Mouse (Mus musculus) granulocyte monocyte progenitor cell, adult 5-6 weeks (primary cell): ENCODE data around the gene Ubap2l. TPM values are rescaled to one million over a fixed set of nuclear protein-coding genes. Genes with fewer than 3 reads are reported as not detected.

Experiments
- ATAC-seq: replicated peaks from 2 replicates; pipeline ENCODE4 v1.8.0; 2016; ENCODE audit warnings: mild to moderate bottlenecking, moderate TSS enrichment, inconsistent platforms; ENCODE audit not compliant: poor library complexity, severe bottlenecking
- total RNA-seq, 2 experiments: library from RNA; stranded (forward) in 1 of 2; stranded (reverse) in 1 of 2; fragments of 200-712, 200-1000 nt in 1 of 2; fragments of >200 nt in 1 of 2; fragmentation: Nextera tagmentation in 1 of 2; gene quantifications; 2 replicates each; pipeline ENCODE4 v1.2.3; 2014 to 2017

The Ubap2l gene
- total RNA-seq, 2 experiments from 2014 or later = 135 to 252 TPM

DNA sequence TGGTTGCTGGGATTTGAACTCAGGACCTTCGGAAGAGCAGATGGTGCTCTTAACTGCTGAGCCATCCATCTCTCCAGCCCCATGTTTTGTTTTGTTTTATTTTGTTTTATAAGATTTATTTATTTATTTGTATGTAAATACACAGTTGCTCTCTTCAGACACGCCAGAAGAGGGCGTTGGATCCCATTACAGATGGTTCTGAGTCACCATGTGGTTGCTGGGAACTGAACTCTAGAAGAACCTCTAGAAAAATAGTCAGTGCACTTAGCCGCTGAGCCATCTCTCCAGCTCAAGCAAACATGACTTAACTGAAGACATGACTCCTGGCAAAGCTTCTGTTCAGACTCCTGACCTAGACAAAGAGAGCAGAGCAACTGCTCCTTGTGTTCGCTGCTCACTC is 70.0 kb downstream of the Ubap2l start:
- ATAC-seq = no peak

DNA sequence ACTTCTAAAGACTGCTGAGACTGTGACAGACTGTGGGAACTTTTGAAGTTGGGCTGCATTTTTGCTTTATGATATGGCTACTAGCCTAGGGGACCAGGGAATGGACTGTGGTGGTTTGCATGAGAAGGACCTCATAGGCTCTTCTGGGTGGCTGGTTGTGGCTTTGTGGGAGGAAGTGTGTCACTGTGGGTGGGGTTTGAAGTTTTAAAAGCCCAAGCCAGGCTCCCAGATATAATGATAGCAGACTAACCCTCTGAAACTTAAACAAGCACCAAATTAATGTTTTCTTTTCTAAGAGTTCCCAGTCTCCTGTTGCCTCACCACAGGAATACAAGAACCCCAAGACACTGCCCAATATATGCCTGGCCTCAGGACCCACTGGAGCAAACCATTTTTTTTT is 75.6 kb downstream of the Ubap2l start:
- ATAC-seq = no peak

DNA sequence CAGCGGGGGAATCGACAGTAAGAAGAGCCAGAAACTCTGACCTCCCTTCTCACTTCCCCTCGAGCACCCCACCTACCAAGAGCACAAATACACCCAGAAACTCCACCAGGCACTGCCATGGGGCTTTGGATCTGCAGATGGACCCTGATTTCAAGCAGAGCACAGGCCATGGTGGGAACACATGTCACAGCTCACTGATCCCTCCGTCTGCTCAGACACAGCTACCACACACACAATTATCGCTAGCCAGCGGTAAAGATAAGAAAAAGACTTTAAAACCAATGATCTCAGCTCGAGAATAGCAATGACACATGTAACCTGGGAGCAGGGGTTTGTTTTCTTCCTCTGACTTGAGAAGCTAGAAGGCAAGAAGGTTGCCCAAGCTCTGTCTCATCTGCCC is 83.9 kb downstream of the Ubap2l start:
- no peak for ATAC-seq

DNA sequence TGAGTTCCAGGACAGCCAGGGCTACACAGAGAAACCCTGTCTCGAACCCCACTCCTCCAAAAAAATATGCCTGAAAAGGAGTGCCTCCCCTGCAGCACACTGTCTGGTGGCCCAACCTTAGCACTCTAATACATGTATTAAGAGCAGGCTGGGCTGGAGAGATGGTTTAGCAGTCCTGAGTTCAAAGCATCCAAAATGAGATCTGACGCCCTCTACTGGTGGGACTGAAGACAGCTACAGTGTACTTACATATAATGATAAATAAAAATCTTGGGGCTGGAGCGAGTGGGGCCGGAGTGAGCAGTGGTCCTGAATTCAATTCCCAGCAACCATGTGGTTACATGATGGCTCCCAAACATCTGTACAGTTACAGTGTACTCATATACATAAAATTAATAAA is 85.5 kb downstream of the Ubap2l start:
- ATAC-seq = no peak

DNA sequence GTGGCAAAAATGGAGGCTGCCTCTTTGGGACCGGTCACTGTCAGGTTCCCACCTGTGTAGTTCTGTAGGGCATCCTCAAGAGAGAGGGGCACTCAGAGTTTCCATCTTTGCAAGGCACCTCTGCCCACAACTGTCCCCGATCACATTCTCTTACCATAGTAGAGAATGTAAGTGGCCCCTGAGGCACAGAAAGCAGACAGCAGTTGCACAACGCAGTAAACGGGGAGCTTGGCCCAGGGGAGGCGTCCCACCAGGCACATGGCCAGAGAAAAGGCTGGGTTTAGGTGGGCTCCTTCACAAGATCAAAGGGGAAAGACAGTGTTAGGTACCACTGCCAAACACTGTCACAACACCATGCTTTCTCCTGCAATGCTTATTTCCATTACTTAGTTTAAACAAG is 86.5 kb downstream of the Ubap2l start:
- ATAC-seq = no peak

DNA sequence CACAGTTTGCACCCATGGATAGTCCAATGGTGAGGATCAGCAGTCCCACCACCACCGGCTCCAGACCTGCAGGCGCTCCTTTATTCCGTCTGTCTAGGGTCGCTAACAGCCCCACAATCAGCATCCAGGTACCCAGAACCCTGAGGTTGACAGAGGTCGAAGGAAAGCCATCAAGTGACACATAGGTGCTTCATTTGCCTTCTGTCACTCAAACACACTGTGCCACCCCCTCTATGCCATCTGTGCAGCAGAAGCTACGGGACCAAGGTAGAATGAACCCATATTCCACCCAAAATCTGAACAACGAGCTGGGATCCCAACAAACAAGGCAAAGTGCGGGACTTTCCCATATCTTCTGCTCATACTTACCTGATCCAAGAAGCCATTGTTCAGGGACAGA is 86.9 kb downstream of the Ubap2l start:
- ATAC-seq = no peak

DNA sequence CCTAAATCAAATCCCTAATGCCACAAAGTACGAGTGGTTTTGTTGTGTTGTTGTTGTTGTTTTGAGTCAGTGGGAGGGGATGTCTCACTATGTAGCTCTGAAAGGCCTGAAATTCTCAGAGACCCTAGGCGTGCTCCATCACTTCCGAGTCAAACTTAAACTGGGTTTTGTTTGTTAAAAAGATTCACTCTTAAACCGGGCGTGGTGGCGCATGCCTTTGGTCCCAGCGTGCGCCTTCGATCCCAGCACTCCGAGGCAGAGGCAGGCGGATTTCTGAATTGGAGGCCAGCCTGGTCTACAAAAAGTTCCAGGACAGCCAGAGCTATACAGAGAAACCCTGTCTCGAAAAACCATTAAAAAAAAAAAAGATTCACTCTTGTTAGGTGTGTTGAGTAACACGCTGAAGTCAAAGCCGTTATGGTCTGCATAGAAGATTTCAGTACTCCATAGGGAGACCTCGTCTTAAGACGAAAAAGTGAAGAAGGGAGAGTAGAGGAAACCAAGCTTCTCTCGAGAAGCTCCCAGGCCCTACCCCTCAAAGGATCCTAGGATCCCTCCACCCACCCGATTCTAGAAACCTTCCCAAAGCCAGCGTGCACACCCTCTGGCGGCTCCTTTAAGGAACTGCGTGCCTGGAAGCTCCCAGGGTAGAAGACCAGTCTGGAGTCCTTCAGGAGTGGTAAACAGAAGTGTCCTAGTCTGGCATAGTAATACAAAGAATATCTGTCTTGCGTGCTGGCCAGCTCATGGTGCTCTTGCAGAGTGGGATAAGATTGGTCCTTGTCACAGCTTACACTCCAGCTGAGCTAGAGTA is 88.3 kb downstream of the Ubap2l start:
- ATAC-seq = peak; percentile 50

DNA sequence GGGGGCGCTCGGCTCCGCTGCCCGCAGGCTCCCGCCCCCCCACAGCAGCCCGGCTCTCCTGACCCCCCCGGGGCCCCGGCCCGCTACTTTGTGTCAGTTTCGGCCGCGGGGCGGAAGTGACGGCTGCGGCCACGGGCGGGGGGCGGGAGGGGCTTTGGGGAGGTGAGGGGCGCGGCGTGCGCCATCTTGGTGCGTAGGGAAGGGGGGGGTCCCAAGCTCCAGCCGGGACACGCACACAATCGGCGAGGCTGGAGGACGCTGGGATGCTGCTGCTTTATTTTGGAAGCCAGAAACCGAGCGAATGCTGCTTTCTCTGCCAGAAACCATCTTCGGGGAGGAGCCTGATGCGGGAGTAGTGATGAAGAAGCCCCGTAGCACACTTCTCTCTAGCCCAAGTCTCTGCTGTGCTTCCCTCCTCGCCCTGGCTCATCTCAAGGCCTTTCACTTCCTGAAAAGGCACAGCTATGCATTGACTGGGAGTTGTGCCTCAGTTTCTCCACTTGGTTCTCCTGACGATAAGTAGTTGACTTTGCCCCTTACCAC is 89.1 kb downstream of the Ubap2l start, which contains the start of gene Atp8b2:
TSS of gene Atp8b2 (minus strand) at position 288 of the 543 bp plus-strand sequence.
- ATAC-seq = peak; percentile 20

DNA sequence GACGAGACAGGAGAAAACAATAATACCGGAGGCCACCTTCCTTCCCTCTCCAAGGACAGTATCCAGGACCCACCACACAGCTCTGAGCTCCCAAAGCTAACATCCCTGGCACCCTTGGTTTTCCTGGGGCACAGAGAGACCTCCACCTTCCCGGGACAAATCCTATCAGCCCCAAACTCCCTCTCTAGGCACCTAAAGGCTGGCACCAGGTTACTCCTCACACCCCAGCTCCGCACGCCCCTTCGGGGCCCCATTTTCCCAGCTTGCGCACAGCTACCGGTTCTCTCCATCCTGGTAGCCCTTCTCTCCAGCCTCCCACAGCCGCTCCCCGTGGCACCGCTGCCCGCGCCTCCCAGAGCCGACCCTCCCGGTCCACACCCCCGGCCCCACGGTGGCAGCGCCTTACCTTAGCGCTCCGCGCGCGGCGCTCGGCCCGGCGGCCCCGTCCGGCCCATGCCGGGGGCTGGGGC is 89.6 kb downstream of the Ubap2l start:
- ATAC-seq = no peak

DNA sequence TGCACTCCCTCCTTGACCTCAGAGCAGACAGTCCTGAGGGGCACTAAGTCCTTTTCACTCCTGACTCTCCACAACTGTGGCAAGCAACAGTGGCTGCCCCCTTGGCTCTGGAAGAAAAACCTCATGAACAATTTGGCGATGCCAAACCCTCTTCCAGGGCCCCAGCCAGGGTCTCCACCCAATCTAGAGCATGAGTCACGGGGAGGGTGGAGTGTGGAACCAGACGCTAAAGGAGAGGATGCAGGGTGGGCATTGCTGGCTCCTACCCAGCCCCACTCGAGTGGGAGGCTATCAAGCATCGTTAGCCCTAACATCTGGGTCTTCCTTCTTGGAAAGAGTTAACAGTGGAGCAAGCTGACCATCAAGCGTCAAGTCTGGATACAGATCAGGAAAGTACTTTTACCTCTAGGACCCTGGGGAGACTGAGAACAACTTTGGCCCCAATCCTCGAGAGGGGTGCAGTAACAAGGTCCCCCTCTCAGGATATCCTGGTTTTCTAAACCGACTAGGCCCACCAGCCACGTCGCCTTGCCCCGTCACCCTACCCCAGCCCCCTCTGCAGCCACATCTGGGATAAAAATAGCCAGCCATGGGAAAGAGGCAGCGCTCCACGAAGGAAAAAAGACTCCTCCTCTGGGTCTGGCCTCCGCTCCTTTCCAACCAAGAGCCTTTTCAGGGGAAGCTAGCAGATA is 90.2 kb downstream of the Ubap2l start:
- ATAC-seq = no peak

DNA sequence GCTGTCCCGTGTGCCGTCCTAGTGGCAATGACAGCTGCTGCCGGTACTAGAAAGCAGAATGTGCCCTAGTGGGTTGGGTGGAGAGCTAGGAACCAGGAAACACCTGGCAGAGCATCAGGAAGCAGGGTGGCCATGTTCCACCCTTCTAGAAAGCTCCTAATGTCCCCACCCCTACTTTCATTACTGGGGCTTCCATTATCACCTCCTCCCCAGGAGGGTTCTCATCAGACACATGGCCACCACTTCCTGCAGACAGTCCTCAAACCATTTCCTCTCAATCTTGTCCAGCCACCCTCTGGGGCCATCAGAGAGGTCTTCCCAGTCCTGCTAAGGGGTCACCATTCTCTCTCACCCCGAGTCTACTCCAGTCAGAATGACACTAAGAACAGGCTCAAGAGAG is 91.0 kb downstream of the Ubap2l start:
- ATAC-seq = peak; percentile 35

DNA sequence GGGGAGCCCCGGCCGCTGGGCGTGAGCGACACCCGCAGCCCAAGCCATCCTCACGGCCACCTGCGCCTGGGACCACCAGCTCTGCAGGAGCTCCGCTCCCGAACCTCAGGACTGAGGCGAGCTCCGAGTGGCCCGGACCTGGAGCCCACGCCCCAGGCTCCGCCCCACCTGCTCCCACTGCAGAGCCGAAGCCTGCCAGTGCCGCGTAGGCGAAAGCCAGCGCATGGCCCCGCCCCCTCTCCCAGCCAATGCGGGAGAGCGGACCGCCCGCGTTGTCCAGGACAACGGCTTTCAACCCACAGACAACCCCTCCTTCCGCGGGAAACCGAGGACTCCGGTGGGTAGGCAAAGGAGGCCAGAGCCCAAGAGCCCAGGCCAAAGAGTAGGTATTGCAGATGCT is 92.0 kb downstream of the Ubap2l start:
- peak; percentile 75 for ATAC-seq

DNA sequence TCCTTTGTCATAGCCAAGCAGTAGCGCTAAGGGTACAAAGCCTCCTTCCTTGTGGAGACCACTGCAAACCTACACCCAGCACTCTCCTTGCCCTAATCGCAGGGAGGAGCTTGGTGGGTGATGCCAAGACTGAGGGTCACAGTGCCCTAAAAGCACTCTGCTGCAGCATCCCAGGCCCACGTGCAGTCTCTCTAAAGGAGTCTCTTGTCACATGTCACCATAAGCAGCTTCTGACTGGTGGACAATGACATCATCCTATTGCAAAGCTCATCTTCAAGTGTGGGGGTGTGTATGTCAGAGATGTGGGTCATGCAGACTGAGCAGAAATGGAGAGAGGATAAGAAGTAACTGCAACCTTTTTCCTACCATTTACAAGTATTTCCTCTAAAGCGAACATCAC is 93.0 kb downstream of the Ubap2l start:
- no peak for ATAC-seq

DNA sequence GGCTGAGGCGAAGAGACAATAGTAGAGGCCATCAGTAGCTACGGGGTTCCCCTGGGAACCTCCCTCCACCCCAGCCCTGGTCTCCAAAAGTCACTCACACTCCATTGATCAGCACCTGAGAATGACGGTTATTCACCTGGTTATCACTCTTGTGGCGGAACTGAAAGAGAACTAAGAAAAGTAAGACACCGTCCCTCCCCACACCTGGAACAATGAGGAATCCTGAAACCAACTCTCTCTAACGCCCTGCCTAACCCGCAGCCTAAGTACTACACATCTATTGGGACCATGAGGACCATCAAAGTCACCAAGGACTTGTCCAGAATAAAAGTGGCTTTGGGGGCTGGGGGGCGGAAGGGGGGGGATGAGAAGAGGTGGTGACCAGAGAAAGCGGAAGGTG is 94.5 kb downstream of the Ubap2l start:
- ATAC-seq = no peak

DNA sequence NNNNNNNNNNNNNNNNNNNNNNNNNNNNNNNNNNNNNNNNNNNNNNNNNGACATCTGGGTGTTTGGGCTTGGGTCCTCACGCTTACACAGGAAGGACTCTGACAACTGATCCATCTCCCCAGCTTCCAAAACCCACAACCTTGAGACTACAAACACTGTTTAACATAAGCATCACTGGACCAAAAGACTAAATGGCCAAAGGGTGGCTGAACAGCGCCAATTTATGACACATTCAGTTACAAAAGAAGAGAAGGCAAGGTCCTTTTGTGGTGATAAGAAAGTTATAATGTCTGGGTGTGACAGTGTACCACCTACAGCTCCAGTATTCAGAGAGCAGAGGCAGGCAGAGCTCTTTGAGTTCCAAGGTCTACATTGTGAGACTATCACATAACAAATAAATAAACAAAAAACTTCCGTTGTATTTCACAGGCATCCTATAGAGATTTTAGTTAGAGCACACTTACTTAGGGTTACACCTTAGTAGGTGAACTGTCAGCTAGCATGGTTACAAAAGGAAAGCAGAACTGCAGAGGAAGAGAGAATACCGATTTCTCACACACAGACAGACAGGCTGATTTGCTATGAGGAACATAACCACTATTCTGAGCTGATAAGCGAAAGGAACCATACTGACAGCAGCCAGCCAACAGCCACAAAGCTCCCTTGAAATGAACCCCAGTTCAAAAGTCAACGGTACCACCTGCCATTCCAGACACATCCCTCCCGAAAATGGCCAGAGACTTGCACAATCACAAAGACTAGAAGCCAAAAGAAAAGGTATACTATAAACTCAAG is 96.1 kb downstream of the Ubap2l start:
- no peak for ATAC-seq

DNA sequence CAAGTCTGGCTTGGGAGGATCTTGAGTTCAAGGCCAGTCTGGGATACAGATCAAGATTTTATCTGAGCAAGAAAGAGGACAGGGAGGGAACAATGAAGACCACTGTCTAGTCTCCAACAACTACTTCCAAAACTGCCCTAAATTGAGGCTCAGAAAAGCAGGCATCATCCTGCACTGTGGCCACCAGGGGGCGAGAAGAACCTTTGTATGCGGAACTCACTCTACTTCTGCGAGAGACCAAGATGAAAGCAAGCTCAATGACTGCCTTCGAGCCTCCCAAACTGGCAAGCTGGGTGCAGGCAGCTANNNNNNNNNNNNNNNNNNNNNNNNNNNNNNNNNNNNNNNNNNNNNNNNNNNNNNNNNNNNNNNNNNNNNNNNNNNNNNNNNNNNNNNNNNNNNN is 99.0 kb downstream of the Ubap2l start:
- ATAC-seq = peak; percentile 86

Other genes with a start within 250 kb of the Ubap2l start
- not detected in 2 replicates for gene She, start 221.3 kb downstream of the Ubap2l start, total RNA-seq (2014; fragmentation: Nextera tagmentation)
- gene She, start 221.3 kb downstream of the Ubap2l start, total RNA-seq (2017) = not detected in 2 replicates
- 35.2 and 36.8 TPM in 2 replicates for gene Il6ra, start 139.4 kb downstream of the Ubap2l start, total RNA-seq (2014; fragmentation: Nextera tagmentation)
- 14.7 and 20.8 TPM in 2 replicates for gene Il6ra, start 139.4 kb downstream of the Ubap2l start, total RNA-seq (2017)
- 12.2 and 35.5 TPM in 2 replicates for gene Atp8b2, start 89.1 kb downstream of the Ubap2l start, total RNA-seq (2014; fragmentation: Nextera tagmentation)
- 29.3 and 31.4 TPM in 2 replicates for gene Atp8b2, start 89.1 kb downstream of the Ubap2l start, total RNA-seq (2017)
- gene Hax1, start 53.8 kb downstream of the Ubap2l start, total RNA-seq (2014; fragmentation: Nextera tagmentation) = 117 and 123 TPM in 2 replicates
- gene Hax1, start 53.8 kb downstream of the Ubap2l start, total RNA-seq (2017) = 86.2 and 87.3 TPM in 2 replicates
- gene 4933434E20Rik, start 992 bp downstream of the Ubap2l start, total RNA-seq (2014; fragmentation: Nextera tagmentation) = 35.2 and 45.3 TPM in 2 replicates
- 49.6 and 63.6 TPM in 2 replicates for gene 4933434E20Rik, start 992 bp downstream of the Ubap2l start, total RNA-seq (2017)
- gene Tpm3, start 20.0 kb upstream of the Ubap2l start, total RNA-seq (2014; fragmentation: Nextera tagmentation) = 529 and 543 TPM in 2 replicates
- 806 and 846 TPM in 2 replicates for gene Tpm3, start 20.0 kb upstream of the Ubap2l start, total RNA-seq (2017)
- gene Nup210l, start 51.5 kb upstream of the Ubap2l start, total RNA-seq (2014; fragmentation: Nextera tagmentation) = 0.28 and 1.8 TPM in 2 replicates
- 0.31 and 0.52 TPM in 2 replicates for gene Nup210l, start 51.5 kb upstream of the Ubap2l start, total RNA-seq (2017)
- 6,284 and 6,500 TPM in 2 replicates for gene Rps27, start 161.0 kb upstream of the Ubap2l start, total RNA-seq (2014; fragmentation: Nextera tagmentation)
- gene Rps27, start 161.0 kb upstream of the Ubap2l start, total RNA-seq (2017) = 3,798 and 4,186 TPM in 2 replicates
- 1.1 and 1.3 TPM in 2 replicates for gene Rab13, start 161.1 kb upstream of the Ubap2l start, total RNA-seq (2014; fragmentation: Nextera tagmentation)
- 0.52 and 3.0 TPM in 2 replicates for gene Rab13, start 161.1 kb upstream of the Ubap2l start, total RNA-seq (2017)
- gene Jtb, start 179.0 kb upstream of the Ubap2l start, total RNA-seq (2014; fragmentation: Nextera tagmentation) = 85.8 and 89.8 TPM in 2 replicates
- 44.6 and 55.5 TPM in 2 replicates for gene Jtb, start 179.0 kb upstream of the Ubap2l start, total RNA-seq (2017)
- gene Creb3l4, start 190.9 kb upstream of the Ubap2l start, total RNA-seq (2014; fragmentation: Nextera tagmentation) = not detected in 2 replicates
- gene Creb3l4, start 190.9 kb upstream of the Ubap2l start, total RNA-seq (2017) = not detected in 2 replicates
- 26.6 and 35.3 TPM in 2 replicates for gene Slc39a1, start 195.5 kb upstream of the Ubap2l start, total RNA-seq (2014; fragmentation: Nextera tagmentation)
- gene Slc39a1, start 195.5 kb upstream of the Ubap2l start, total RNA-seq (2017) = 36.4 and 36.6 TPM in 2 replicates
- 48.1 and 49.5 TPM in 2 replicates for gene Crtc2, start 201.5 kb upstream of the Ubap2l start, total RNA-seq (2014; fragmentation: Nextera tagmentation)
- 10.1 and 11.4 TPM in 2 replicates for gene Crtc2, start 201.5 kb upstream of the Ubap2l start, total RNA-seq (2017)
- 28.1 and 37.5 TPM in 2 replicates for gene Dennd4b, start 212.6 kb upstream of the Ubap2l start, total RNA-seq (2014; fragmentation: Nextera tagmentation)
- 13.6 and 16.5 TPM in 2 replicates for gene Dennd4b, start 212.6 kb upstream of the Ubap2l start, total RNA-seq (2017)
- gene Gatad2b, start 240.6 kb upstream of the Ubap2l start, total RNA-seq (2014; fragmentation: Nextera tagmentation) = 68.7 and 83.6 TPM in 2 replicates
- 19.4 and 19.9 TPM in 2 replicates for gene Gatad2b, start 240.6 kb upstream of the Ubap2l start, total RNA-seq (2017)